Mouse (Mus musculus) E14TG2a.4 (cell line): ENCODE measurements around the gene Sf3b6.

ENCODE experiments used
- CTCF ChIP-seq: conservative IDR thresholded peaks from 2 replicates; pipeline ENCODE4 v1.5.1; 2014; ENCODE audit warnings: low read length
- POU5F1 ChIP-seq: IDR thresholded peaks from 2 replicates; pipeline ENCODE4 v1.6.1; 2014; ENCODE audit warnings: low read length, borderline replicate concordance

- TF ChIP-seq CTCF (no peak), POU5F1 (no peak)
Measured at GRCm38 (mm10) chr12:4842456-4842855, 25.1 kb downstream of the Sf3b6 start.
